Mouse (Mus musculus) WW6 (cell line): ENCODE data around the gene Gpr162.
"Not testable (repeated sequence)": the region's sequence is repeated elsewhere in the genome, so short reads cannot be mapped to it uniquely, and the experiment has no call there.

Experiments used
- DNase-seq: peaks from one replicate; pipeline ENCODE4 v3.0.0-alpha.2; 2013; ENCODE audit warnings: low read depth, low spot score

Gene Gpr162

DNA sequence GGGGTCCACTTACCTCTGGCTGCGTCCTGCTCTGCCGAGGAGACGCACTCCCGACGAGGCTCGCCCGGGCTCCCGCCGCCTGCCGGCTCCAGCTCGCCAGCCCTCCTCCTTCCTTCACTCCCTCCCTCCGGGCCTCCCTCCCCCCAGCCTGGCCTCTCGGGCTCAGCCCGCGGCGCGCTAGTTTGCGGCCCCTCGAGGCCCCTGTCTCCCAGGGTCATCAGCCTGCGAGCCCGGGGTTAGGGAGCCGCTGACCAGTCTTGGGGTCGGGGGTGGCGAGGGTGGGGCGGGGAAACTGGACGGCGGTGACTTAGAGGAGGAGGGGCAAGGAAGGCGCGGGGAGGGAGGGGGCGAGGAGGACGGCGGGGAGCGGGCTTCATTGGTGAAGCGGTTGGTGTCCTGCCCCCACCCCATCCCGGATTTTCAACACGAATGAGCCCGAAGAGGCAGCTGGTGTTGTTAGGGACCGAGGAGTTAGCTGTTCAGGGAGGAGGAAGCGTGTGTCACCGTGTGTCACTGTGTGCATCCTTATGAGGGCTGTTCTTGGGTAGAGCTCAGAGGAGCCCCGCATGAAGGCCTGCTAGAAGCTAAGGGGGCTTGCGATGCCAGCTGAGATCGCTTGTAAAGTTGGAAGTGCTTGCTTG, at the start of gene Gpr162:
Gene Gpr162, minus strand, starts transcription at position 326 of the 641 bp plus-strand sequence.
- no peak for DNase-seq

DNA sequence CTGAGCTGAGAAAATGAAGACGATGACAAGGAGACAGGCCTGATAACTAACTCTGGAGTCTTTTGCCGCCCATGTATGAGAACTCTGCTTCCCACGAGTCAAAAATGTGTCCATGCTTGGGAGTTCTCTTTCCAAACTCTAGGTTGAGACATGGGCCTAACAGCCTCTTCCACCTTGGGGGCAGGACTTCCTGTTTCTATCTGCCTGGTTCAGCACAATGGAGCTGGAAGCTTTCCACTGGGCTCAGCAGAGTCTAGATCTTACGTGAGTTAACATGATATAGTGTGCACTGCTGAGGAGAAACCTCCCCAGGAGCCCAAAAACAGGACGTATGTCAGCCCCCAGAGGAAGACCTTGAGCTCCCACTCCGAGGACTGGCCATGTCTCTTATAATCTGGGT, 49.4 kb upstream of the Gpr162 start:
- no peak for DNase-seq

DNA sequence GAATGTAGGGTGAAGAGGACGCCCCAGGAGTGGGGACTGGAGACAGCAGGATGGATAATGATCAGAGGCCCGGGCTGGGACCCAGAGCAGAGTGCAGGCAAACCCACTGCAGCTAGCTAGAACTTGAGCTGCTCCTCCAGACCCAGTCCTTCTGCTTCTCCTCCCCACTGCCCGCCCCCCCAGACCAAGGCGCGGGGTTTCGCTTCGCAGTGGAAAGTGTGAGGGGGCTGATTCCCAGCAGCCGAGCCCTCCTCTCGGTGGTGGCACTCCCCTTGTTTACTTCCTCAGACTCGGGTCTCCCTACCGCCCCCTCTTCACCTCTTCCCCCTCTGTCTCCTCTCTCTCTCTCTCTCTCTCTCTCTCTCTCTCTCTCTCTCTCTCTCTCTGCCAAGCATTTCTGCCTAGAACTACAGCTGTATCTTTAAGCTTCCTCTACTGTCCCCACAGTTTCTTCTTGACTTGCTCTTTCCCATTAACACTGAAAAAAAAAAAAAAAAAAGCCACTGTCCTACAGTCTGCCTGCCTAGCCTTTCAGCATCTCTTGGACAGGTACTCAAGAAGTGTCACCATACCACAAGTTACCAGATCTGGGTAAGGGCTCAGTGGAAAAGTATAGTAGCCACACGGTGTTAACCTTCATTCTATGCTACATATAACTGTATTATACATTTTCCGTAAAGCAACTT, 47.9 kb upstream of the Gpr162 start, which contains the start of gene Lag3:
Gene Lag3, minus strand, starts transcription at position 173 of the 686 bp plus-strand sequence.
- DNase-seq, result no peak

DNA sequence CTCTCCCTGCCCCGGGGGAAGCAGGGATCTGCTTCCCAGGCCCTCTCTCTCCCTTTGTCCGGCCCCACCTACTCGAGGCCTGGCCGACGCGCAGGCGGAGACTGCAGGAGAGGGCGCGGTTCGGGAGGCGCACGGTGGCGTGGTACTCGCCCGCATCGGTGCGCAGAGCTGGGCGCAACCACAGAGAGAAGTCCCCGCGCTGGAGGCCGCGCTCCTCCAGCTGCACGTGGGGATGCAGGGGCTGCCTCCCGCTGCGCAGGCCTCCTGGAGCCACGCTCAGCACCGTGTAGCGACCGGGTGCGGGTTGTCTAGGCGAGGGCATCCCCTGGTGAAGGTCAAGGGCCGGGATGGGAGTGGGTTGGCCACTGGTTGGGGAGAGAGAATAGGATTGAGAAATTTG, 46.2 kb upstream of the Gpr162 start:
- DNase-seq, result no peak

DNA sequence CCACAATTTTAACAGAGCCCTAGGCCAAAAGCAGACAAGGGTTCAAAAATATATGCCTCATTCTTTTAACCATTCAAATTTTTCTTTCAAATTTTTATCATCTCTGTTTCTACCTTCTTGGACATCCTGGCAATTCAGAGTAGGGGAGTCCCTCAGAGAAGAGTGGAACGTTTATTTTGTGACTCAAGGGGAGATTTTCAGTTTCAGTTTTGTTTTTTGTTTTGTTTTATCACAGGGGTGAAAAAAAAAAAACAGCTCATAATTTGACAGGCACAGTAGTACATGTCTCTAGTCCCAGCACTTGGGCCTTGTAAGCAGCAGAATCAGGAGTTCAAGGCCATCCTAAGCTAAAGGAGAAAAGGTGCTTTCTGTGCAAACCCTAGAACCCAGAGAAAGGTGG, 44.0 kb upstream of the Gpr162 start:
- DNase-seq, result no peak

DNA sequence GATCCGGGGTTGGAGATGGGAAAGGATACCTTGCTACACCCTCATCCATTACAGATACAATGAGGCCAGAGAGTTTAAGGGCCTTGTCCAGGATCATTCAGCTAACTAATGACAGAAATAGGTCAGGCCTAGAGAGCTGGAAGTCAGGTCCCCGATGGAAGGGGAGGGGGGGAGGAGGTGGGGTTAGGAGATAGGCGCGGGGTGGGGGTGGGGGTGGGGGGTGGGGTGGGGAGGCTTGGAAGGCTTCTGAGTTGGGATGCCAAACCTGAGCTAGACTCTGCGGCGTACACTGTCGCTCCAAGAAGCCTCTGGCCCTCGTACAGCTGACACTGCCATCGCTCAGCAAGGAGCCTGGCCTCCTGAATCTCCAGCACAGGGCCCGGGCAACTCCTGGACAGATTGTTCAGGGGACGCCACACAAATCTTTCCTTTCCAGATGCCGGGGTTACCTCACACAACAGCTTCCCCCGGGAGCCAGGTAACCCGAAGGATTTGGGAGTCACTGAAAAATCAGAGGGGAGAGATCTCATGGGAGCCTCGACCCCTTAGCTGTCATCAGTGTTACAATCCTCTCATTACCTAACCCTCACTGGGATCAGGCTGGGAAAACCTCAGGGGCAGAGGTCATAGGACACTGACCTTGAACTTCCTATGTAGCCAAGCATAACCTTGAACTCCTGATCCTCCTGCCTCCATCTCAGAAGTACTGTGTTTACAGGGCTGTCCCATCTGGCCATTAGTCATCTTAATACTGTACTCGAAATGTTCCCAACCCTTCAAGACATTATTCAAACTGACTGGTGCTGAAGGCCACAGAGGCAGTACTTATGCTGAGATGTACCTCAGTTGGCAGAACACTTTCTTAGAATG, 41.4 kb upstream of the Gpr162 start:
- DNase-seq, result no peak

DNA sequence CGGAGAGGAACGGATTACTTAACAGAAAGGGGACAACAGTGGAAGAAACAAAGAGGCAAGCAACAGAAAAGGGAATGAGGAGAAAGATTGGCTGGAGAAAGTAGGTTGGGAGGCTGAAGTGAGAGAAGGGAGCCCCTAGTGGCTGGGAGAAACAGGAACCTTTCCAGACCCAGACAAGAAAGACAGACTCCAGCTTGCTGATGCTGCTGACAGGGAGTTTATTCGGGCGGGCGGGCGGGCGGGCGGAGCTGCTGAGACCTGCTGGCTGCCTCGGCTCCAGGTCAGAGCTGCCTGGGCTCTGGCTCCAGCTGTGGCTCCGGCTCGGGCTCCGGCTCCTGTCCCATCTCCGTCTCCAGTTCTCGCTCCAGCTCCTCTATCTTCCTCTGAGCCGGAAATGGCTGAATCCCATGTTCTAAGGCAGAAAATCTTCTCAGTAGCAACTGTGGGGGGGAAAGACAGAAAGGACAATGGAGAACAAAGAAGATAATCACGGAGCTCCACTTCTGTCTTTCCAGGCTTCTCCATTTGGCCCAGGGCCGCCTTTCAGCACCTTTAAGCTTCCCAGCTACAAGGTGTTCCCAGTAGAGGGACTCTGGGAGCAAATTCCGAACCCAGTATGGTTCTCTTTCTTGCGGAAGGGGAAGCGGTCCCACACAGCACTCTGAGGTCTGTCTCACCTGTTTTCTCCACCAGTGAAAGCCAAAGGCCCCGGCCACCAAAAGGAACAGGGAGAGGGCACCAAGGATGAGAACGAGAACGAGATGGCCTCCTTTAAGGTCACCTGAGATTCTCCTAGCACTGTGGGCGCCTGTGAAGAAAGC, 40.6 kb upstream of the Gpr162 start:
- peak; percentile 73 for DNase-seq

DNA sequence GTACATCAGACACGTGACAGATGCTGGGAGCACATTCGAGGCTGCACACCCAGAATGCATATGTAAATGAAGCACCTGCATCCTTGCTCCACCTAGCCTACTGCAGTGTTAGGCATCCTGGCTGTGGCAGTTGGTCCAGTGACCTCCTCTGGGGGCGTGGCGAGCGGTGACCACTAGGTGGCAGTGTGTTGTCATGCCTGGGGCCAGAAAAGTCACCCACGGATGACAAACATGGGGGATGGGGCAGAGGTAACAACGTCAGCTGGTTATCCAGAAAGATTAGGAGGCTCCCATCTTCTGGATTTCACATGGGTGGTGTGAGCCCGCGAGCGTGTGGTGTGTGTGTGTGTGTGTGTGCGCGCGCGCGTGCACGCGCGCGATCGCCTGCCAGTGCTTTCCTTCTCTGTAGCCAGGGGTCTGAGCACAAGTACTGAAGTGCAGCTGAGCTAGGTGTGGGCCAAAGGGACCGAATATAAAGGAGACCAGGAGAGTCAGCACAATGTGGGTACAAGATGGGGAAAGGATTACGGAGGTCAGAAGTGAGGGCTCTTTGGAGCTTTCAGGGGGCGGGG, 39.9 kb upstream of the Gpr162 start:
- peak; percentile 91 for DNase-seq

DNA sequence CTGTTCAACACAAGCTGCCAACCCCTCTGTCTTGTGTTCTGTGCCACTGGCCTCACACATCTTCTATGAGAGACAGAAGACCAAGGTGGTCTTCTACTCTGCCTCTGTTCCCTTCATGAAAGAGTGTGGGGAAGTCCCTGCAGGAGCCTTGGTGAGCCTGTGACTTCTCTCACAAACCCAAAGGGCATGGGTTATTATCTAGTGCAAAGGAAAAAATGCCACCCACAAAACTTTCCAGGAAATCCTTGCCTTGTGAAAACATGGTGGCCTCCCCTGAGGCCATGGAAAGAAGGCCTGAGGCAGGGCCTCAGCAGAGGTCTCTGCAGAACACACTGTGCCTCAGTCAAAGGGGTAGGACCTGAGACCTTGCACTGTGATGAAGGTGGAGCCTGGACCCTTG, 38.1 kb upstream of the Gpr162 start:
- no peak for DNase-seq

DNA sequence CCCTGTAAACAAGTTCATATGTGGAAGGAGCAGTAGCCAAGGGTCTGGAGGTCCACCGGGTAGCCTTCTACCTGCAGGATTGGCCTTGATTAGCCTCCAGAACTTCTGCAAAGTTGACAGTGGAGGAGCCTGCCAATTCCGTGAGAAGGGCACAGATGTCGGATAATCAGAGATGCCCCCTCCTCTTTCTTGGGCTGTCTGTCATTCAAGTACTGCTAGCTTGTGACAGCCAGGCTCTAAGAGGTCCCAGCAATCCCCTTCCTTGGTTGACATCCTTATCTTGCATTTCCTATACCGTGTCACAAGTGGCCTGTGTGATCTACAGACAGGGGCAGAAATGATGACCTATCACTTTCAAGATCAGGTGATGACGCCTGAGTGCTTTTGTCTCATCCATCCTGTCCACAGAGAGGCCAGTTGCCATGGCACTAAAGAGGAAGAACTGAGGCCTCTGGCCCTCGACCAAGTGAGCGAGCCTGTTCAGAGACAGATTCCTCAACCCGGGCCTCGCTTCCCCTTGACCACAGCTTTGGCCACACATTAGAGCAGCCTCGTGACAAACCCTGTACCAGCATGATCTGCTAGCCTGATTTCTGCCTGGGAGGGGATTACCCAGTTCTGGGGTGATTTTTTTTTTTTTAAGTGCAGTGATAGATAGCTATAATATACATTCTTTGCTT, 37.2 kb upstream of the Gpr162 start:
- DNase-seq, result no peak

DNA sequence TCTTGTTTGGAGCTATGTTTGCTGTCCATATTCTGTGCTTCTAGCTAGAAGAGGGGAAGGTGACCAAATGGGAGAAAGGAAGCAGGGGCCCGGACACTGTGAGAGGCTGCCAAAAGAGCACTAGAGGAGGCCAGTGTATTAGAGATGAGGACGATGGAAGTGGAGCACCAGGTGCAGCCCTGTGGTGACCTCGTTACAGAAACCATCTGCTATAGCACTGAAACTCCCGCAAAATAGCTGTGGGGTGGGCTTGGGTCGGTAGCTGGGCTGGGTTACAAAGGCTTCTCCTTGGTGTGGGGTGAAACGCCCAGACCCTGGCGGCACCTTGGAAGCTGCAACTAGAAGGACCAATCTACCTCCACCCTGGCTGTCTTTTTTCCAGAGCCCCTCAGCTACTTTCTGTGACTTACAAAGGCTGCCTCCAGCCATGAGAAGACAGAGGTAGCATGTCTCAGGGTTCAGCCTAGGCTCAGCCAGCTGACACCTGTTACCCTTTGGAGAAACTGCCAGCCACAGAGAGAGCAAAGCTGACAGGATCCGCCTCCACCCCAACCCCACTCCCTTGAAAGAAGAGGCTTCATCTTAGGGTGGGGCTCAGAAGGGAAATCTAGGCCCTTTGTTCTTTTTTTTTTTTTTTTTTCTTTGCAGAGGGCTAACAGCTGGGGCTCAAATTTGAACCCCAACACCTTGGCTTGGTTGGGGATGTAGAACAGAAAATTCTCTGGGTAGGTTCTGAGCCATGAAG, 36.4 kb upstream of the Gpr162 start:
- no peak for DNase-seq

DNA sequence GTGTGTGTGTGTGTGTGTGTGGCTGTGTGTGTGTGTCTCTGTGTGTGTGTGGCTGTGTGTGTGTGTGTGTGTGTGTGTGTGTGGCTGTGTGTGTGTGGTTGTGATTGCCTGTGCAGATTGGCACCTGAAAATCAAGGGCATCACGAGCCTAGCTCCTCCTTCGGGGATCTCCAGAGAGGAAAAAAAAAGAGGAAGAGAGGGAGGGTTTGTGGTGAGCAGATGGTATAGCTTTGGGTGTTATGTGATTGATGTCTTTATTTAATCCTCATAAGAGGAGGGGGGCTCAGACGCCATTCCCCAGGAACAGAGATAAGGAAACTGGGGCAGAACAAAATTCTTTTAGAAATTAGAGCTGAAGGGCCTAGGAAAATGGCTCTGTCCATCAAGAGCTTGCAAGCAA, 34.6 kb upstream of the Gpr162 start:
- DNase-seq, result no peak

DNA sequence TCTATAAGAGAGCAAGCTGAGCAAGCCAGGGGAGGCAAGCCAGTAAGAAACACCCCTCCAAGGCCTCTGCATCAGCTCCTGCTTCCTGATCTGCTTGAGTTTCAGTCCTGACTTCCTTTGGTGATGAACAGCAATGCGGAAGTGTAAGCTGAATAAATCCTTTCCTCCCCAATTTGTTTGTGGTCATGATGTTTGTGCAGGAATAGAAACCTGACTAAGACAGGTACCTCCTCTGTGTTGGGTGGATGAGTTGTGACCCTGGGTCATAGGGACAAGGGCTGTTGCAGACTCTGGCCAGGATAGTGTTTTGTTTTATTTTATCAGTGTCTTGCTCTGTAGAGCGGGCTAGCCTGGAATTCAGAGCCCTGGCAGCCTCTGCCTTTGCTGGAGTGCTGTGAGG, 30.3 kb upstream of the Gpr162 start:
- DNase-seq, result not testable (repeated sequence)

DNA sequence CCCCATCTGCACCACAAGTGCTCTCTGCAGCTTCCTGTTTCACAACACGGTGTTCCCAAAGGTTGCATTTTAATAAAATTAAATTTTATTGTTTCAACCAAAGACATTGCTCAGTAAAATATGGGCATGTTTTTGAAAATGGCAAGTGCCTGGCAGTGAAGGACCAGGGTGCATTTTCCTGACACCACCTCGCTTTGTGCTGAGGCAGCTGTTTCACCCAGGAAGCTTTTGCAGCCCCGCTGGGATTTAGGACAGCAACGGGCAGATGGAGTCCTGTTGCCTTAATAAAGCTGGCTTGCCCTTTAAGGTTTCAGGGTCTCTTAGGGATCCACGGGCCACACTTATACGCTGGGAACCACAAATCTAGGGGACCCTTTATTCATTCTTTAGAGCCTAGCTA, 27.2 kb upstream of the Gpr162 start:
- DNase-seq, result no peak

DNA sequence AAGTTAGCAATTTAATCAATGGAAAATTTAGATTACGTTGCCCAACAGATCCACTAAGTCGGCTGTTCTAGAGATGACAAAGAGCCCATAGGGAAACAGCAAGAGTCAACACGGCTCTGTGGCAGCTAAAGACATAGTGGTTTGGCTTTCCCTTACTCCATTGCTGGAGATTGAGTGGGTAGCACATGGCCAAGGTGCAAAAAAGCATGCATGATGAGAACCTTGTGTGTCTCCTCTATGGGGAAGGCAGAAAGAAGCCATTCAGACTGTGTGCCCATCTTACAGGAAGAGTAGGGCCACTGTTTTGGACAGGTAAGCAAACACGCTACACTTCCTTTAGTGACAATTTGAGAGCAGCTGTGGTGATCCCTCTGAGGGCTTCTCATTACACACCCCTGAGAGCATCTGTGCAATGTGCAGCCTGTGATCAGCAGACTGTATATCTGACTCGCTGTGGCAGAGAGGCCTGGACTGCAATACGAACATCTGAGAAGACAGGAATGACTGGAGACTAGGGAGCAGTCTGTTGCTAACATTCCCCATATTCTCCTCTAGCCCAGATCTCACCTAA, 24.9 kb upstream of the Gpr162 start:
- DNase-seq, result no peak

DNA sequence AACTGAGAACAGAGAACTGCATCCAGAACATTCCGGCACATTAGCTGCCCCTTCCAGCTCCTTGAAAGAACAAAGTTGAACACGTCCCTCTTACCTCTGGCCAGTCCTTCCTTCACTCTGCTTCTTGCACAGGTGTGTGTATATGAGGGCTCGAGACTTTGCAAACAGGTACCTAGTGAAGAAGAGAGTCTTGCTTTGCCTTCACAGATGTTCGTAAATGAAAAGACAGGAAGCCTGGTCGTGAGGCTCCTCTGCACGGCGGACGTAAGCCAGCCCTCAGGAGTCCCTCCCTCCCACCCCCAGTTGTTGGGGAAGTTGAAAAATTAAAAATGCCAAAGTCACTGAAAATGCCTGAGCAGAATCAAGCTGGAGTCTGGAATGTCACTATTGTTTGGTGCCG, 24.2 kb upstream of the Gpr162 start, which contains the start of gene Cd4:
Gene Cd4, minus strand, starts transcription at position 236 of the 400 bp plus-strand sequence.
- no peak for DNase-seq

DNA sequence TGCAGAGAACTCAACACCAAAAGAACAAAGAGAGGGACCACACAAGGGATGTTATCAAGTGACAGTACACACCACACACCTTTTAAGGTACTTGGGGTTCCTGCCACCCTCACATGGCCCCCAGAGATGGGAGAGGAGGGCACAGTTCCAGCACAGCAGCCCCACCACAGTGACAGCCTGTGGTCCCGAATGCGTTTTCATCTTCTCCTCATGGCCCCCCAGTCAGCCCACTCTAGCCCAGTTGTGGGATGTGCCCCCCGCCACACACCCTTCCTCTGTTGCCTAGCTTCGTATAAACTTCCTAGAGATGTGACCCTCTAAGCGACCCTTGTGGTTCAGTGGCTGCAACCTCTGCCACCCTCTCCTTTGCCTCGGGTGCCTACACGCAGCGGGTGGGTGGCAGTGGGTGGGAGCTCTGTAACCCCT, 22.2 kb upstream of the Gpr162 start:
- no peak for DNase-seq

DNA sequence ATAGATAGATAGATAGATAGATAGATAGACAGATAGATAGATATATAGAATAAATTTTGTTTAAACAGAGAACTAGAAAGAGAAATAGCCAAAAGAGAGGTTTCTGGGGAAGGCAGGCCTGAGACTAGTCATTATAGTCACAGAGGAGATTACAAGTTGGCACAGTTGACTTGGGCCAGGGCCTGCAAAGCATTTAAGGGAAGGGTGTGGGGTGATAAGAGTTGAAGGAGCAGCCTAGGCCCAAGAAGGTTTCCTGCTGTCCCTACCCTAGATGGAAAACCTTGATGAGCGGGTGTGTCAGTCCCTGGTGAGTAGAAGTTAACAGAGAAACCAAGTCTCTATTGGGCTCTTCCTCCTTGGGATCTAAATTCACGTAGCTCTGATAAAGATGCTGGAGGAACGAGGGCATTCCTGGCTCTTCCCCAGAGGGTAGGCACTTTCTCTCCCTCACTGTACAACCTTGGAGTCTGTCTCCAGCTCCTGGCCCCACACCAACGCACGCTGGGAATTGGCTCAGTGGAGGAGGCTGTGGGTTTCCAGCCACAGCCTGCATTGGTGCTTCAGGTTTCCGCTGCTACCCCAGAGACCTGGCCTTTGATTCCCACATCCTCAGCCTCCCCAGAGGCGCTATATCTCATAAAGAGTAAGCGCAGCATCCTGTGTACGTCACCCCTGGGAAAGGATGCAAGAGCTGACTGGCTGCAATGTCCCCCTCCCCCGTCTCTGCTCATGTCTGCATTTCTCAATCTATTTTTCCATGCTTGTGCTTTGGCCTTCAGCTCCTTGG, 21.1 kb upstream of the Gpr162 start:
- no peak for DNase-seq

DNA sequence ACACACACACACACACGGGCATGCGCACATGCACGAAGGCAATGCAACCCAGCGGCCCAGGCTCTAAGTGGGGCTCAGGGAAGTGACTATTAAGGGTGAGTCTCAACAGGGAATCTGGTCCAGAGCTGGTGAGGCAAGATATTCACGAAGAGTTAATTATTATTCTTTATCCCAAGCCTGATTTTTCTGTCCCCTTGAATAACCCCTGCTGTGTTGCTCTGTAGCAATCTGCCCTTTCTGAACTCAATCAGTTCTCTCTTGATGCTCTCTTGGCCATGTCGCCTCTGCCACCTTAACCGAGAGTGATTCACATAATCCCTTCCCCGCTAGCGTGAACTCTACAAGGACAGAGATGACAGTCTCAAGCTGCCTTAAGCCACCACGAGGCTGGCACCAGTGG, 19.6 kb upstream of the Gpr162 start:
- no peak for DNase-seq
